10 mouse cellular contexts compared by ENCODE assay signal in genomic region chr19:8886916-8887584, GRCm38 (mm10). TPM values are rescaled to one million over a fixed set of nuclear protein-coding genes. Genes with fewer than 3 reads are reported as not detected.
DNase-seq lines count a peak whose midpoint lies in the region; ATAC-seq and TF ChIP-seq lines count a peak whose summit lies in the region.
"Had no signal": no experiment of that assay in that cellular context is flagged by ENCODE, and none has a peak within 500 bp of the region (broad histone marks: within the 10 kb centered on the region; RNA-seq: fewer than 3 reads in every experiment).

No protein-coding gene starts in this region.

- peaks cover 7% of the 10 kb centered on the region for H3K36me3 ChIP-seq in lung, embryonic 15.5 days
- H3K36me3 ChIP-seq in forebrain, postnatal 0 days (ENCODE audit: insufficient read depth) = 0 out of 2 replicates have a peak, but pooled peaks cover 5% of the 10 kb centered on the region
- H3K36me3 ChIP-seq in midbrain, embryonic 12.5 days = peaks cover 16% of the 10 kb centered on the region

- no peak for DNase-seq in lung, adult 2 months
- DNase-seq in R1 (ENCODE audit: low read depth, low spot score) = peak; percentile 63
- DNase-seq in forebrain, postnatal 0 days = no peak
- no peak for DNase-seq in adrenal gland, postnatal 14 days
- DNase-seq in gastrocnemius, postnatal 14 days = no peak

- WGBS in lung, embryonic 15.5 days = 38% methylated on average over 1 of the region's 1 CpGs
- WGBS in lung, adult 2 months = 40% methylated on average over 1 of the region's 1 CpGs
- 56% methylated on average over 1 of the region's 1 CpGs for WGBS in forebrain, postnatal 0 days
- 42% methylated on average over 1 of the region's 1 CpGs for WGBS in midbrain, embryonic 12.5 days

- no peak for ATAC-seq in lung, embryonic 15.5 days (ENCODE audit: borderline replicate concordance, extremely low read depth, low FRiP score, low TSS enrichment)
- ATAC-seq in forebrain, postnatal 0 days = no peak
- no peak for ATAC-seq in midbrain, embryonic 12.5 days (ENCODE audit: low FRiP score, low read depth)

- H3K9ac ChIP-seq in lung, embryonic 15.5 days = peak overlapping the region; percentile 88; the same call in 1 of the 2 replicates
- H3K9ac ChIP-seq in forebrain, postnatal 0 days = no peak overlapping the region
- no peak overlapping the region for H3K9ac ChIP-seq in midbrain, embryonic 12.5 days (replicated peaks)

- no peak for TF ChIP-seq POLR2A in lung, adult 2 months (IDR thresholded peaks at IDR 0.05; ENCODE audit: borderline replicate concordance, extremely low read depth, low read depth, low read length)

- intact Hi-C loops in gastrocnemius, postnatal 14 days (cut with DNase I; ENCODE audit: low total_unique reads) = no loop called here

- no peaks in the 10 kb centered on the region for H3K9me3 ChIP-seq in lung, embryonic 15.5 days
- no peaks in the 10 kb centered on the region for H3K9me3 ChIP-seq in forebrain, postnatal 0 days (ENCODE audit: low read length)
- H3K9me3 ChIP-seq in midbrain, embryonic 12.5 days = no peaks in the 10 kb centered on the region

- peaks cover 16% of the 10 kb centered on the region for H3K4me1 ChIP-seq in lung, embryonic 15.5 days
- peaks cover 3% of the 10 kb centered on the region; the same call in 1 of the 2 replicates for H3K4me1 ChIP-seq in lung, adult 2 months (ENCODE audit: control insufficient read depth, insufficient read depth, low read length)
- H3K4me1 ChIP-seq in forebrain, postnatal 0 days (ENCODE audit: insufficient read depth) = peaks cover 5% of the 10 kb centered on the region; the same call in 1 of the 2 replicates
- peaks cover 20% of the 10 kb centered on the region for H3K4me1 ChIP-seq in midbrain, embryonic 12.5 days

- H3K27ac ChIP-seq in lung, embryonic 15.5 days = peak overlapping the region; percentile 89
- no peak overlapping the region for H3K27ac ChIP-seq in forebrain, postnatal 0 days (ENCODE audit: low read depth, low read length)
- H3K27ac ChIP-seq in midbrain, embryonic 12.5 days (replicated peaks) = no peak overlapping the region

- peak overlapping the region; percentile 70; the same call in 1 of the 2 replicates for H3K4me2 ChIP-seq in lung, embryonic 15.5 days
- peak overlapping the region; percentile 85; the same call in 1 of the 2 replicates for H3K4me2 ChIP-seq in forebrain, postnatal 0 days (ENCODE audit: low read depth)
- peak overlapping the region; percentile 75 for H3K4me2 ChIP-seq in midbrain, embryonic 12.5 days (replicated peaks)

- H3K4me3 ChIP-seq in lung, embryonic 15.5 days = peak overlapping the region; percentile 77
- H3K4me3 ChIP-seq in lung, adult 2 months (replicated peaks; ENCODE audit: extremely low read depth, low read depth, low read length) = no peak overlapping the region
- H3K4me3 ChIP-seq in forebrain, postnatal 0 days (ENCODE audit: low read depth, low read length) = no peak overlapping the region
- H3K4me3 ChIP-seq in midbrain, embryonic 12.5 days = no peak overlapping the region

- TF ChIP-seq CTCF in lung, adult 2 months (IDR thresholded peaks at IDR 0.05; ENCODE audit: insufficient read depth, low read length) = no peak
- TF ChIP-seq CTCF in forebrain, postnatal 0 days (IDR thresholded peaks at IDR 0.05; ENCODE audit: low read depth) = no peak

- no peaks in the 10 kb centered on the region for H3K27me3 ChIP-seq in lung, embryonic 15.5 days
- no peaks in the 10 kb centered on the region for H3K27me3 ChIP-seq in forebrain, postnatal 0 days (ENCODE audit: insufficient read depth, low read length)
- no peaks in the 10 kb centered on the region for H3K27me3 ChIP-seq in midbrain, embryonic 12.5 days

RNA-seq across cellular contexts. Expression of gene 1810009A15Rik, which starts 1.6 kb away (rescaled TPM):
- polyA plus RNA-seq in lung, embryonic 15.5 days (2015; fragmentation: Nextera tagmentation; extraction: Ambion mirVana) = 81.5 and 93.7 TPM in 2 replicates
- polyA plus RNA-seq in lung, adult 2 months (2012; rRNA removed) = 11.8 and 15.4 TPM in 2 replicates
- total RNA-seq in forebrain, postnatal 0 days (2014; rRNA removed) = 26.0 and 37.5 TPM in 2 replicates
- 31.9 and 45.7 TPM in 2 replicates for polyA plus RNA-seq in forebrain, postnatal 0 days (2015; fragmentation: Nextera tagmentation; extraction: Ambion mirVana)
- polyA plus RNA-seq in midbrain, embryonic 12.5 days (2016; fragmentation: Nextera tagmentation; extraction: Ambion mirVana) = 81.0 and 87.1 TPM in 2 replicates
- total RNA-seq in adrenal gland, postnatal 14 days (2021) = 42.4 and 46.2 TPM in 2 replicates
- 10 to 100 TPM; 20.3 to 26.3 TPM for total RNA-seq in gastrocnemius, postnatal 14 days (2021)

RNA-seq across cellular contexts. Expression of gene Gm49416, which starts 1.7 kb away (rescaled TPM):
- polyA plus RNA-seq in lung, embryonic 15.5 days (2015; fragmentation: Nextera tagmentation; extraction: Ambion mirVana) = not detected in 2 replicates
- polyA plus RNA-seq in lung, adult 2 months (2012; rRNA removed) = not detected in 2 replicates
- 0.95 TPM in 1 of 2 replicates, not detected in the other for total RNA-seq in forebrain, postnatal 0 days (2014; rRNA removed)
- 1.4 TPM in 1 of 2 replicates, not detected in the other for polyA plus RNA-seq in forebrain, postnatal 0 days (2015; fragmentation: Nextera tagmentation; extraction: Ambion mirVana)
- polyA plus RNA-seq in midbrain, embryonic 12.5 days (2016; fragmentation: Nextera tagmentation; extraction: Ambion mirVana) = not detected in 2 replicates
- total RNA-seq in adrenal gland, postnatal 14 days (2021) = 6.0 TPM in 1 of 2 replicates, not detected in the other
- total RNA-seq in gastrocnemius, postnatal 14 days (2021) = 1 to 10 TPM in 1 of 2 experiments, not detected in 1; 3.3 TPM
- total RNA-seq: hematopoietic stem cell, adult 5-6 weeks had no signal
- polyA plus RNA-seq: small intestine, adult 2 months had no signal

RNA-seq across cellular contexts. Expression of gene Gm49403, which starts 3.3 kb away (rescaled TPM):
- polyA plus RNA-seq in lung, embryonic 15.5 days (2015; fragmentation: Nextera tagmentation; extraction: Ambion mirVana) = not detected in 2 replicates
- polyA plus RNA-seq in lung, adult 2 months (2012; rRNA removed) = not detected in 2 replicates
- not detected in 2 replicates for total RNA-seq in forebrain, postnatal 0 days (2014; rRNA removed)
- not detected in 2 replicates for polyA plus RNA-seq in forebrain, postnatal 0 days (2015; fragmentation: Nextera tagmentation; extraction: Ambion mirVana)
- polyA plus RNA-seq in midbrain, embryonic 12.5 days (2016; fragmentation: Nextera tagmentation; extraction: Ambion mirVana) = not detected in 2 replicates
- not detected in 2 replicates for total RNA-seq in adrenal gland, postnatal 14 days (2021)
- not detected for total RNA-seq in gastrocnemius, postnatal 14 days (2021)
- total RNA-seq: hematopoietic stem cell, adult 5-6 weeks had no signal
- polyA plus RNA-seq: embryonic facial prominence, embryonic 11.5 days; small intestine, adult 2 months had no signal

RNA-seq across cellular contexts. Expression of gene Lbhd1, which starts 3.5 kb away (rescaled TPM):
- polyA plus RNA-seq in lung, embryonic 15.5 days (2015; fragmentation: Nextera tagmentation; extraction: Ambion mirVana) = 70.5 and 72.7 TPM in 2 replicates
- polyA plus RNA-seq in lung, adult 2 months (2012; rRNA removed) = 0.58 and 1.7 TPM in 2 replicates
- total RNA-seq in forebrain, postnatal 0 days (2014; rRNA removed) = 5.0 and 7.2 TPM in 2 replicates
- 30.3 and 36.5 TPM in 2 replicates for polyA plus RNA-seq in forebrain, postnatal 0 days (2015; fragmentation: Nextera tagmentation; extraction: Ambion mirVana)
- polyA plus RNA-seq in midbrain, embryonic 12.5 days (2016; fragmentation: Nextera tagmentation; extraction: Ambion mirVana) = 92.7 and 97.2 TPM in 2 replicates
- total RNA-seq in adrenal gland, postnatal 14 days (2021) = 4.6 and 13.6 TPM in 2 replicates
- 1 to 10 TPM; 4.4 to 6.7 TPM for total RNA-seq in gastrocnemius, postnatal 14 days (2021)

RNA-seq across cellular contexts. Expression of gene Ints5, which starts 5.8 kb away (rescaled TPM):
- polyA plus RNA-seq in lung, embryonic 15.5 days (2015; fragmentation: Nextera tagmentation; extraction: Ambion mirVana) = 45.8 and 50.1 TPM in 2 replicates
- polyA plus RNA-seq in lung, adult 2 months (2012; rRNA removed) = 18.5 and 22.2 TPM in 2 replicates
- 26.1 and 29.9 TPM in 2 replicates for total RNA-seq in forebrain, postnatal 0 days (2014; rRNA removed)
- polyA plus RNA-seq in forebrain, postnatal 0 days (2015; fragmentation: Nextera tagmentation; extraction: Ambion mirVana) = 23.6 and 26.8 TPM in 2 replicates
- 46.2 and 46.6 TPM in 2 replicates for polyA plus RNA-seq in midbrain, embryonic 12.5 days (2016; fragmentation: Nextera tagmentation; extraction: Ambion mirVana)
- 22.5 and 23.1 TPM in 2 replicates for total RNA-seq in adrenal gland, postnatal 14 days (2021)
- 10 to 100 TPM in 1 of 2 experiments, 1 to 10 TPM in 1; 9.5 to 10.3 TPM for total RNA-seq in gastrocnemius, postnatal 14 days (2021)
